Mouse (Mus musculus): Measurements from ENCODE around the gene Pdcd2l. TPM values are rescaled to one million over a fixed set of nuclear protein-coding genes. Genes with fewer than 3 reads are reported as not detected.

Gene Pdcd2l
- total RNA-seq (2021): 10 to 100 TPM; 20.8 to 25.5 TPM

DNA sequence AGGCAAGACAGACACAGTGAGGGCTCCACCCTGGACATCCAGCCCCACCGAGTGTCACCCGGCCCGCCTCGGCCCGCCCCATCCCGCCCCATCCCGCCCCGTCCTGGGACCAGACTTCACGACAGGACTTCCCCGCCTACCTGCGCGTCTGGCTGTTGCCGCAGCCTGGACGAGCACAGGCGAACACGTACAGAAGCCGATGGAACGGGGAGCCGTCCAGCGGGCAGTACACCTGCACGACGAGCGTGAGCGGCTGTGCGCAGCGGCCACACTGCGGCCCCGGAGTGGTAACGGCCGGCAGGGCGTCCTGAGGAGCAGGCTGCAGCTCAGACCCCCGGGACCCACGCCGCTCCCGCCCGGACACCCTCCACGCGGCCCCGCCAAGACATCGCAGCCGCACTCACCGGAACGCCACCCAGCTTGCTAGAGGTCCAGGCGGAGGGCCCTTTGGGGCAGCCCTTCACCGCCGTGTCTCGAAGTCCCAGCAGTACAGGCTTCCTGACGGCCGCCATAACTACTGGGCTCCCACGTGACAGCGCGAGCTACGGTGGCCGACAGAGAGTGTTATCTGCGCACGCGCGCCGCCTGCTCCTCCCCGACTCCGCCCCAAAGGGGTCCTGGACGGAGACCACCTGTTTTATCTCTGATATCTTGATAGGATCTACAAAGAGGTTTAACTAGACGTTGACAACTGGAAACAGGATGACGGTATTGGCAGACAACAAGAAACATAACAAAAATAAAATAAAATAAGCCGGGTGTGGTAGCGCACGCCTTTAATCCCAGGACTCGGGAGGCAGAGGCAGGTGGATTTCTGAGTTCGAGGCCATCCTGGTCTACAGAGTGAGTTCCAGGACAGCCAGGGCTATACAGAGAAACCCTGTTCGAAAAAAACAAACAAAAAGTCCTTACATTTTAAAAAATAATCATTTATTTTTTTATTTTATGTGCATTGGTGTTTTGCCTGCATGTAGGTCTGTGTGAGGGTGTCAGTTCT lies at the start of gene Pdcd2l:
TSS of gene Pdcd2l (minus strand) at position 530 of the 997 bp plus-strand sequence.
- intact Hi-C loops (cut with DNase I): no loop called here

GRCm38 (mm10) chr7:34242176-34242575 lies 45.7 kb upstream of the Pdcd2l start:
- intact Hi-C loops (cut with DNase I): no loop called here
- DNase-seq (ENCODE audit: low spot score in 2 of 2): no peak

More for the DNA sequence above, at the start of gene Pdcd2l:
- peak; percentile 92 to 94 for DNase-seq (ENCODE audit: low spot score in 2 of 2)

DNA sequence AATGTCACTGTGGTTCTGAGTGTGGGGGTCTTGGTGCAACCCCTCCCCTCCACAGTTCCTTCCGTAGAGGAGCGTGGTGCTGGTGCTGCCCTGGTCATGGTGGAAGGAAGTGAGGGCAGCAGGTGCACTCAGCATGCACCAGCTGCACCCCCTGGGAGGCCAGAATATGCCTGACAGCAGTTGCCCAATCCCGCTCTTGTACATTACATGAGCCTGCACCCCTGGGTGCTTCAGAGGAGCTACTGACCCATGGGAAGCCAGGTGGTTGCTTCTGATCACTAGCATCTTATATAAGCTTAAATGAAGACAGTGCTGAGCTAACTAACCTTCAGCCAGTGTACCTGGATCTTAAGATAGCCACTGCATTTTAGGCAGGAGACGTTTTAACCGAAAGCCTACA lies 41.6 kb upstream of the Pdcd2l start:
- DNase-seq (ENCODE audit: low spot score in 2 of 2): no peak
- intact Hi-C loops (cut with DNase I): no loop called here

DNA sequence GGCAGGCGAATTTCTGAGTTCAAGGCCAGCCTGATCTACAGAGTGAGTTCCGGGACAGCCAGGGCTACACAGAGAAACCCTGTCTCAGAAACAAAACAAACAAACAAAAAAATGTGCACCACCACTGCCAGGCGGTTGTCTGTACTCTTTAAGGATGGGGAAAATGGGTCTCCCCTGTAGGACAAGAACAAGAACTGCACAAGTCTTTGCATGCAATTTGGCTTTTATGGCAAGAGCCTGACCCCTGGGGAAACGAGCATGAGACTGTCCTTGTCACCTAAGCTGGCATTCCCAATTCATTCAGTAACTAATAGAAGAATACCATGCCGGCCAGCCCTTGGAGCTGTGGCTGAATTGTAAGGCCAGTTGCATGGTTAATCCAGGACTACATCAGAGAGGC lies 39.1 kb upstream of the Pdcd2l start:
- DNase-seq (ENCODE audit: low spot score in 2 of 2): no peak
- intact Hi-C loops (cut with DNase I): no loop called here

- DNase-seq (ENCODE audit: low spot score in 2 of 2): no peak
- intact Hi-C loops (cut with DNase I): no loop called here
These were observed 38.4 kb upstream of the Pdcd2l start for GRCm38 (mm10) chr7:34234610-34235561.

DNA sequence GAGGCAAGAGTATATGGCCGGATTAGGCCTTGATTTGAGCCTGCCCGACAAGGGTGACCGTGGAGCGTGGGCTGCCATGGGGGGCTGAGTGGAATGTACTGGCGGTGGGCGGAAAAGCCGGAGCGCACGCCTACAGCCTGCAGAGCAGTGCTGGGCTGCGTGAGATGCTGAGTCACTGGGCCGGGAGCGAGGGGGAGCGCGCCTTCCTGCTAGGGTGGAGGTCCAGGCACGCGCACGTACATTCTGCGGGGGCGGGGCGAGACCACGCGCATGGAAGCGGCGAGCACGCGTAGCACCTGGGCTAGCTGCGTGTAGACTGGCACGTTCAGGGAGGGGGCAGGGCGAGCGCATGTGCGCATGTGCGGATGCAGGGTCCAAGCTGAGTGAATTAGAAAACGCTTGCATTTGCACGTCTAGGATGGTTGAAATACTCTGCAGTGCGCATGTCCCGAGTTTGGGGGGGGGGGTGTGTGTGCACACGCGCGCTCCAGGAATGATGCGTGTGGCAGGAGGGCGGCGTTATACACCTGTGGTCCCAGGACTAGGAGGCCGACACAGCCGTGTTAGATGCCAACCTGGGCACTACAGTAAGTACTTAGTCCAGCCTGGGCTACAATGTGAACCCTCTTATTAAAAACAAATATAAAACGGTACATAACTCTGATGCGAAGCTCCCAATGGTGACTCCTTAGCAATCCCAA lies 37.6 kb upstream of the Pdcd2l start:
- peak; percentile 100 for DNase-seq (ENCODE audit: low spot score in 2 of 2)
- intact Hi-C loops (cut with DNase I): no loop called here

DNA sequence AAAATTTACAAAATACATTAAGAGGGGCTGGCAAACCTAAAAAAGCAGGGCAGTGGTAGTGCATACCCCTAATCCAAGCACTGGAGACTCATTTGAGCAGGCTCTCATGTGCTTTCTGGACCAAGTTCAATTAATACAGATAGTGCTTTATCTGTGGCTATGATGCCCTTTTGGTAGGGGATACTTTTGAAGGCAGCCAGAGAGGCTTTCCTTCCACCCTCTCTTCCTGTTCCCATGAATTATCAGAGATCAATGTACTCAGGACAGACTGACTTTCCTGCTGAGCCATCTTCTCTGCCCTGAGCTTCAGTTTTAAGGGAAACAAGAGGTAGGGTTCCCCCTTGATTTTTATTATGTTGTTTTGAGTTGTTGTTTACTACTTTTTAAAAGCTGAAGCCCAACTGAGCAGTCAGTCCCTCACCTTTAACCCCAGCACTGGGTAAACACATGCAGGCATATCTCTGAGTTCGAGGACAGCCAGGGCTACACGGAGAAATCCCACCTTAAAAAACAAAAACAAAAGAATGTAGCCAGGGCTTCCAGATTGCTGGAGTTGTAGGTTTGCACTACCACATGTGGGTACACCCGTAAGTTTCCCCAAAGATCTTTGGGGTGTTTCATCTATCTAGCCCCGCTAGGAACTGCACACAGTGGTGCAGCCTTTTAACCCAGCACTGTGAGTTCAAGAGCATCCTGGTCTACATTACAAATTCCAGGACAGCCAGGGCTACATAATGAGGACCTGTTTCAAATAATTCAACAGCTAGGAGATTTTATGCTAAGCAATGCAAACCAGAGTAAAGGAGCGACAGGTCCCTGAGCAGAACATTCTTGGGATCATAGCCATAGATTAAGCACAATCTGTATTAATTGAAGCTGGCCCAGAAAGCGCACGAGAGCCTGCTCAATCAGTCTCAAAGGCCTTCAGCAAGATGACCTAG lies 36.6 kb upstream of the Pdcd2l start:
- intact Hi-C loops (cut with DNase I): no loop called here

DNA sequence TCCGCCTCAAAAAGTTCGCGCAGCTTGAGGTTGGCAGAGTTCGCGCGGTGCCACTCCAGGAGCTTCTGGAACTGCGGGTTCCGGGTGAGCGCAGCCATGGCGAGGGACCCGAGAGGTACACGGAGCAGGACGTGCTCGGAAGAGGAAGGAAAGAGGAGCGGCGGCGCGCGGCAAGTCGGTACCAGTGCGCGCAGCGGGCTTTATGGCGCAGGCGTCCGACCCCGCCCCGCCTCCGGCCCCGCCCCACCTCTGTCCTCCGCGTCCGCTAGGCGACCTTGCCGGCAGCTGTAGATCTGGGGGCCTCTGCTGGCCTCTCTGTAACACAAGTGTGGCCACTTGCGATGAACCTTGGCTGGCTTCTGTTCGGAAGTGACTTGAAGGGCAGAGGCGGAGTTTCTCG lies 33.7 kb upstream of the Pdcd2l start, which contains the start of gene Gpi1:
TSS of gene Gpi1 (minus strand) at position 221 of the 400 bp plus-strand sequence.
- intact Hi-C loops (cut with DNase I): no loop called here
- peak; percentile 77 to 79 for DNase-seq (ENCODE audit: low spot score in 2 of 2)

More for the DNA sequence above, 36.6 kb upstream of the Pdcd2l start:
- DNase-seq (ENCODE audit: low spot score in 2 of 2): no peak

DNA sequence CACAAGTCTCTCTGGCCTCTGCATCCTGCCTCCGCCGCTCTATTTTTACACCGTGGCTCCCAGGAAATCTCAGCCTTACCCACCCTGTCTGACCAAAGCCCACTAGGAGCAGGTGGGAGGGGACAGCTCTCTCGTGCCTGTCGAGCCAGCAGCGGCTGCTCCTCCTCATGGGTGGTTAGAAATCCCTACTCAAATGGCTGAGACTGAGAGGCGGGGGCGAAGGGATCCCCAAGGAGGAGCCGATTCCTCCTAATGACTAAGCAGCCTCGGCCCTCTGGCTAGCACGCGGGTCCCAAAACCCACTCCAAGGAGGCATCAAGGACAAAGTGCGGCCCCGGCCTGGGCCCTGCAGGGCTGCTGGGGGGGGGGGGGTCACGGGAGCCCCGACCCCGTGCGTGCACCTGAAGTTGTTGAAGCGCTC lies 33.2 kb upstream of the Pdcd2l start:
- peak; percentile 75 to 77 for DNase-seq (ENCODE audit: low spot score in 2 of 2)

DNA sequence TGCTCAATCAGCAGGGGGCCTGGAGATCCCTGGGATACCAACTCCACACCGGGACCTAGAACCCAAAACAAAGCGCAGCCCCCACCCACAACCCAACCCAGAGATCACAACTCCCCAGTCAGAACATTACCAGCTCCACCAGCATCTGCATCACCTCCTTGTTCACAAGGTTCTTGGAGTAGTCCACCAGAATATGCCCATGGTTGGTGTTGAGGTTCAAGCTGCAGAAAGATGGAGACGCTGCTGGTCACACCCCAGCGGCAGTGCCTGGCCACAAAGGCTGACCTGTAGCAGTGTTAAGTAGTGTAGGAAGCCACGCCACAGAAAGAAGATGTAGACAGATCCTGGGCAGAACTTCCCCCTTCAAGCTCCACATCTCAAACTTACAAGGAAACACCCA lies 32.7 kb upstream of the Pdcd2l start:
- intact Hi-C loops (cut with DNase I): no loop called here
- peak in 1 of 2 experiments; percentile 20 for DNase-seq (ENCODE audit: low spot score in 2 of 2)

More for the DNA sequence above, 33.2 kb upstream of the Pdcd2l start:
- intact Hi-C loops (cut with DNase I): no loop called here

DNA sequence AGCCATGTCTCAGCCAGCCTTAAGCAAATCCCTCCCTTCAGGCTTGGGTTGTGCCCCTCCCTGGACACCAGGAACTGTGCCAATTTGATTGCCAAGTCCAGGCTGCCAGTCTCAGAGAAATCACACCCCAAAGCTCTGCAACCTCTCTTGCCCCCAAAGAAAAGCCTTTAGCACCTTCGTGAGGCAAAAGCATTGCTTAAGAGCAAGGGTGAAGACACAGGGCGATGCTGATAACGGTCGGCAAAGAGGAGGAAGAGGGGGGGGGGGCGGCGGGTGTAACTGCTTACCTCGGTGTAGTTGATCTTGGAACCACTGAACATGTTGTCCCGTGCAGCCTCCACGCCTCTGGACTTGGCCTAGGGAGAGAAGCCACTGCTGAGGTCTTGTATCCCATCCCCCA lies 32.2 kb upstream of the Pdcd2l start:
- DNase-seq (ENCODE audit: low spot score in 2 of 2): no peak
- intact Hi-C loops (cut with DNase I): no loop called here

DNA sequence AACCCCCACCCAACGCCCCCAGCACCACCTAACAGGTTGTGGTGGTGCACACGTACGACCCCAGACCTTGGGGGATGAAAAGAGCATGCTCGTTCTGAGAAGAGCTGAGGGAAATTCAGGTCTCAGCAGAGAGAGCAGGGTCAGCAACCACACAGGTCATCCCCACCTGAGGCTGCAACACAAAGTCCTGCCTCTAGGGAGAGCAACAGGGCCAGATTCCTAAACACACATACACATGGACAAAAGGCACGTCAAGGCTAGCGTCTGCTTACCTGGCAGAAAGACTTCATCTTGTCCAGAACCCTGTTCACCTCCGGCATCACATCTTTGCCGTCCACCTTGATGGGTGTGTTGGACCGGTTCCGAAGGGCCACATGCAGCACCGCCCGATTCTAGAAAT lies 30.4 kb upstream of the Pdcd2l start:
- intact Hi-C loops (cut with DNase I): no loop called here
- no peak for DNase-seq (ENCODE audit: low spot score in 2 of 2)

GRCm38 (mm10) chr7:34226086-34226485 lies 29.6 kb upstream of the Pdcd2l start:
- intact Hi-C loops (cut with DNase I): no loop called here

DNA sequence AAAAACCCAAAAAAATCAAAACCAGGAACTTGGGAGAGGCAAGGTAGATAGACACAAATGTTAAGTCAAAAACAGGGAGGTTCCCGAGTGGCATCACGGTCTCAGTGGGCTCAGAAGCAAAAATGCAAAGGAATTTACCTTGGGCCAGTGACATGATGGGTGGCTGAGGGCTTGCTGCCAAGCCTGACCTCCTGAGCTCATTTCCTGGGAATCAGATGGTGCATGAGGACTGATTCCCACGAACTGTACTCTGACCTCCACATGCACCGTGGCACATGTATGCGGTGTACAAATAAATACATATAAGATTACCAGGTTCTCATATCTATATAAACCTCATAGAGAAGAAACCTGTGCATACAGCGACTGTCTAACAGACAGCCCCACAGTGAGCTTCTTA lies 27.8 kb upstream of the Pdcd2l start:
- DNase-seq (ENCODE audit: low spot score in 2 of 2): no peak
- intact Hi-C loops (cut with DNase I): no loop called here

More at GRCm38 (mm10) chr7:34226086-34226485, 29.6 kb upstream of the Pdcd2l start:
- DNase-seq (ENCODE audit: low spot score in 2 of 2): peak; percentile 54 to 65

DNA sequence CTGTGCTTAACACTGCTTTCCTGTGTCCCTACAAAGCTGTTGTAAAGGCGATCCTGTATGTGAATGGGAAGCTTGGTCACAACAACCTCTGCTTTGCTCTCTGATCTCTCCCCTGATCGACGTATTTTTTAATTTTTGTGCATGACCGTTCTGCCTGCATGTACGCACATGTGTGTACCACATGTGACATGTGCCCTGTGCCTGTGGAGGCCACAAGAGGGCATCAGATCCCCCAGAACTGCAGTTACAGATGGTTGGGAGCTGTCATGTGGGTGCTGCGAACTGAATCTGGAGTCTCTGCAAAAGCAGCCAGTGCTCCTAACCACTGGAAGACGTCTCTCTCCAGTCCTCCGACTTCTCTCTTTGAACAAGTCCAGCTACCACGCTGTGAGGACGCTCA lies 25.9 kb upstream of the Pdcd2l start:
- no peak for DNase-seq (ENCODE audit: low spot score in 2 of 2)
- intact Hi-C loops (cut with DNase I): no loop called here

DNA sequence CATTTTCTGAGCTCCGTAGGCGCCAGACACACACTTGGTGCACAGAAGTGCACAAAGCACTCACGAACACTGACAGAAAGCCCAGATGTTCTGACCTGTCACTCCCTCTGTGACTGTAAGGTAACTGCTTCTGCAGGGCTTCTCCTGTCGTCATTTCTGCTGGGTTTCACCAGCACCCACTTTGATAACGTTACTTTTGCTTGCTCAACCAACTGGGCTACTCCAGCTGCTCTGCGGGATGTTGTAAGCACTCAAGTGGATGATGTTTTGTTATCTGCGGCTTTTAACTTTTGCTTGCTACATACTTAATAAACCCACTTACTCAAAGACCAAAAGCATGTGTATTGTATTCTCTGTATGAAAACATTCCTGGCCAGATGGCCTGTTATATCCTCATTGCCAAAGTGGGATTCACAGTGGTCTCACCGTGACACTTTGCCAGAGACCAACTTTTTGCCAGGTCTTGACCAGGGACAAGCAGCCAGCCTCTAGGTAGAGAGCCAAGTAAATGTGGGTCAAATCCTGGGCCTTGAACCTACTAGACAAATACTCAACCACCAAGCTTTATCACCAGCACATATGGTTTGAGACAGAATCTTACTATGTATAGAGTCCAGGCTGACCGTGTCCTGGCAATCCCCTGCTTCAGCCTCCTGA lies 25.3 kb upstream of the Pdcd2l start:
- no peak for DNase-seq (ENCODE audit: low spot score in 2 of 2)
- intact Hi-C loops (cut with DNase I): no loop called here

- intact Hi-C loops (cut with DNase I): no loop called here
These were observed 22.0 kb upstream of the Pdcd2l start for GRCm38 (mm10) chr7:34218496-34218895.

GRCm38 (mm10) chr7:34216474-34216873 lies 20.0 kb upstream of the Pdcd2l start:
- intact Hi-C loops (cut with DNase I): no loop called here
- DNase-seq (ENCODE audit: low spot score in 2 of 2): no peak

More at GRCm38 (mm10) chr7:34218496-34218895, 22.0 kb upstream of the Pdcd2l start:
- DNase-seq (ENCODE audit: low spot score in 2 of 2): no peak

Measured in left cerebral cortex, postnatal 25 days (tissue).